In the genomic region with DNA sequence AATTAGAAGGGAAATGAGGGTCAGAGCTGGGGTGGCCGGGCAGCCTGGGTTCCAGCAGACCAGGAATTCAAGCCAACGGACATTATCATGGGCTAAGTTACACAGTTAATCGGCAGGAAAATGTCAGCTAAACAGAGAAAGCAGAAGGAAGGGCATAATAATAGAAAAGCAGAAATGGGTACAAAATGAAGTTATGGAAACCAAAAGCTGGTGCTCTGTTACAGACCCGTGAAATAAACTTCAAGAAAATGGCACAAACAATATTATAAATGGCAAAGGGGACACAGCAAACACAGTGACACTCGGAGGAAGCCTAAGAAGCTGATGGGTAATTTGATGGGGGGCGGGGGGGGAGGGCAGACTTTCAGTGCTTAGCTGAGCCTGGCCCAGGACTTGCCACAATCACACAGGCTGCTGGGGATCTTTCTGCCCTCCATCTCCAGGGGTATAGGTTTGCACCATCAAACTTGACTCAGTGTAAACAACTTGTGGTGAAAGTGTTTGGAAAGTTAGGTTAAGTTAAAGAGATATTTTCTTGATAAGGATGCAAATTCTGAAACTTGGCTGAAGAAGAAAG, we compare ENCODE assay signal across 22 mouse cellular contexts. TPM values are rescaled to one million over a fixed set of nuclear protein-coding genes. Genes with fewer than 3 reads are reported as not detected.
DNase-seq lines count a peak whose midpoint lies in the region; ATAC-seq and TF ChIP-seq lines count a peak whose summit lies in the region.
"Had no signal": no experiment of that assay in that cellular context is flagged by ENCODE, and none has a peak within 500 bp of the region (broad histone marks: within the 10 kb centered on the region; RNA-seq: fewer than 3 reads in every experiment).

No protein-coding gene starts in this region.

- no peak for ATAC-seq in CD4-positive, CD25-positive, alpha-beta regulatory T cell, adult 4 months
- no peak for ATAC-seq in liver, postnatal 0 days
- ATAC-seq: forebrain, embryonic 16.5 days; intestine, postnatal 0 days; midbrain, embryonic 16.5 days had no signal

- H3K27ac ChIP-seq in bone marrow macrophage, adult 2 months (ENCODE audit: insufficient read depth, low read depth, low read length) = peak overlapping the region; percentile 76
- H3K27ac ChIP-seq in liver, postnatal 0 days (ENCODE audit: low read depth) = peak overlapping the region; percentile 52
- H3K27ac ChIP-seq: hindbrain, embryonic 13.5 days; liver, embryonic 13.5 days; lung, embryonic 15.5 days; neural tube, embryonic 12.5 days had no signal

- intact Hi-C loops in heart, postnatal 14 days (cut with DNase I) = no loop called here

- no peak overlapping the region for H3K4me3 ChIP-seq in bone marrow macrophage, adult 2 months (ENCODE audit: insufficient read depth, low read length)
- no peak overlapping the region for H3K4me3 ChIP-seq in liver, postnatal 0 days (ENCODE audit: low read depth, low read length)
- H3K4me3 ChIP-seq: erythroblast, embryonic 14.5 days; hindbrain, embryonic 13.5 days; liver, embryonic 13.5 days; lung, embryonic 15.5 days; neural tube, embryonic 12.5 days had no signal

- TF ChIP-seq EP300 in liver, postnatal 0 days (IDR thresholded peaks at IDR 0.05; ENCODE audit: low read depth) = no peak

- H3K4me2 ChIP-seq in liver, postnatal 0 days (ENCODE audit: low read depth, low read length) = no peak overlapping the region
- H3K4me2 ChIP-seq: hindbrain, embryonic 13.5 days; liver, embryonic 13.5 days; lung, embryonic 15.5 days; midbrain, embryonic 11.5 days; neural tube, embryonic 12.5 days had no signal

- no peaks in the 10 kb centered on the region for H3K36me3 ChIP-seq in liver, postnatal 0 days (replicated peaks; ENCODE audit: insufficient read depth, low read length)
- H3K36me3 ChIP-seq: G1E; hindbrain, embryonic 13.5 days; liver, embryonic 13.5 days; lung, embryonic 15.5 days; neural tube, embryonic 12.5 days had no signal

- no peak overlapping the region for H3K9ac ChIP-seq in liver, postnatal 0 days (replicated peaks)
- H3K9ac ChIP-seq: hindbrain, embryonic 13.5 days; liver, embryonic 13.5 days; lung, embryonic 15.5 days; neural tube, embryonic 12.5 days had no signal

- H3K4me1 ChIP-seq in bone marrow macrophage, adult 2 months (ENCODE audit: control insufficient read depth, insufficient read depth, low read length) = peaks cover 26% of the 10 kb centered on the region
- H3K4me1 ChIP-seq in liver, postnatal 0 days (ENCODE audit: insufficient read depth) = peaks cover 6% of the 10 kb centered on the region; the same call in 1 of the 2 replicates

- no peaks in the 10 kb centered on the region for H3K9me3 ChIP-seq in liver, postnatal 0 days (ENCODE audit: low read length)
- H3K9me3 ChIP-seq: G1E; hindbrain, embryonic 13.5 days; liver, embryonic 13.5 days; lung, embryonic 15.5 days; neural tube, embryonic 12.5 days had no signal

- H3K27me3 ChIP-seq in liver, postnatal 0 days (ENCODE audit: insufficient read depth, low read length) = no peaks in the 10 kb centered on the region
- H3K27me3 ChIP-seq: hindbrain, embryonic 13.5 days; liver, embryonic 13.5 days; lung, embryonic 15.5 days; neural tube, embryonic 12.5 days had no signal

- TF ChIP-seq CTCF in bone marrow macrophage, adult 2 months (IDR thresholded peaks at IDR 0.05; ENCODE audit: low read depth, low read length) = no peak
- no peak for TF ChIP-seq CTCF in liver, postnatal 0 days (IDR thresholded peaks at IDR 0.05; ENCODE audit: low read depth)

- DNase-seq in CD4-positive, CD25-positive, alpha-beta regulatory T cell, adult 2 months (ENCODE audit: low read depth, low spot score) = peak; percentile 32
- DNase-seq in A20 (ENCODE audit: low read depth, low spot score) = peak; percentile 66
- DNase-seq in liver, postnatal 0 days = no peak
- no peak for DNase-seq in right cerebral cortex, adult 18-20 months
- DNase-seq in heart, postnatal 14 days = no peak
- DNase-seq in frontal cortex, adult 2 months (ENCODE audit: extremely low spot score in 1 of 2, low spot score in 1 of 2) = no peak
- DNase-seq: adrenal gland, postnatal 10 days; cerebellum, adult 2 months; cerebellum, postnatal 14 days; kidney, postnatal 14 days; liver, embryonic 13.5 days had no signal

- 38% methylated on average over 6 of the region's 6 CpGs for WGBS in liver, postnatal 0 days (ENCODE audit: insufficient replicate concordance)

- no peak for TF ChIP-seq POLR2A in bone marrow macrophage, adult 2 months (IDR thresholded peaks at IDR 0.05; ENCODE audit: borderline replicate concordance, low read depth, low read length)

RNA-seq across cellular contexts. Expression of a gene that starts 4.6 kb away (rescaled TPM):
- 100 to 1,000 TPM; 116 to 118 TPM for polyA plus RNA-seq in CD4-positive, CD25-positive, alpha-beta regulatory T cell, adult 4 months (2017; shearing (Covaris generic))
- polyA plus RNA-seq in bone marrow macrophage, adult 2 months (2012; ENCODE audit: insufficient read depth, insufficient read length, missing spikeins) = 31.9 and 34.1 TPM in 2 replicates
- 47.6 and 49.2 TPM in 2 replicates for polyA plus RNA-seq in liver, postnatal 0 days (2015; fragmentation: Nextera tagmentation; extraction: Ambion mirVana)
- total RNA-seq in heart, postnatal 14 days (2021) = 10 to 100 TPM; 28.7 to 36.2 TPM
- polyA plus RNA-seq in frontal cortex, adult 2 months (2012; rRNA removed) = 28.6 and 30.0 TPM in 2 replicates

RNA-seq across cellular contexts. Expression of a gene that starts 51.5 kb away (rescaled TPM):
- 10 to 100 TPM in 1 of 2 experiments, 1 to 10 TPM in 1; 4.5 to 10.9 TPM for polyA plus RNA-seq in CD4-positive, CD25-positive, alpha-beta regulatory T cell, adult 4 months (2017; shearing (Covaris generic))
- 2.1 and 2.8 TPM in 2 replicates for polyA plus RNA-seq in bone marrow macrophage, adult 2 months (2012; ENCODE audit: insufficient read depth, insufficient read length, missing spikeins)
- polyA plus RNA-seq in liver, postnatal 0 days (2015; fragmentation: Nextera tagmentation; extraction: Ambion mirVana) = 2.1 and 2.8 TPM in 2 replicates
- 1 to 10 TPM; 3.1 to 4.1 TPM for total RNA-seq in heart, postnatal 14 days (2021)
- polyA plus RNA-seq in frontal cortex, adult 2 months (2012; rRNA removed) = 5.1 and 6.0 TPM in 2 replicates

RNA-seq across cellular contexts. Expression of a gene that starts 56.0 kb away (rescaled TPM):
- polyA plus RNA-seq in CD4-positive, CD25-positive, alpha-beta regulatory T cell, adult 4 months (2017; shearing (Covaris generic)) = 100 to 1,000 TPM; 102 to 165 TPM
- polyA plus RNA-seq in bone marrow macrophage, adult 2 months (2012; ENCODE audit: insufficient read depth, insufficient read length, missing spikeins) = 56.6 and 65.8 TPM in 2 replicates
- polyA plus RNA-seq in liver, postnatal 0 days (2015; fragmentation: Nextera tagmentation; extraction: Ambion mirVana) = 8.7 and 9.5 TPM in 2 replicates
- 10 to 100 TPM; 20.0 to 20.3 TPM for total RNA-seq in heart, postnatal 14 days (2021)
- polyA plus RNA-seq in frontal cortex, adult 2 months (2012; rRNA removed) = 3.7 and 4.8 TPM in 2 replicates

Comparison
In these comparisons a context has a peak if more than half of its experiments do, and no peak if none do; other contexts are left out.
1. DNase-seq: peak in CD4-positive, CD25-positive, alpha-beta regulatory T cell, adult 2 months (single experiment) and A20 (single experiment); none in liver, postnatal 0 days (single experiment), right cerebral cortex, adult 18-20 months (single experiment), heart, postnatal 14 days (0 of 2) and frontal cortex, adult 2 months (0 of 2).